Mouse (Mus musculus) adipocyte (in vitro differentiated cells): Measurements from ENCODE around the gene Ttc21a.

Source experiments
- DNase-seq: peaks from one replicate; pipeline ENCODE4 v3.0.0-alpha.2; 2016; ENCODE audit warnings: low spot score

Gene Ttc21a

GRCm38 (mm10) chr9:119937005-119937773 lies at the start of gene Ttc21a, which contains the start of gene Gorasp1:
Ttc21a (plus strand) TSS chr9:119937606.
Gorasp1 (minus strand) TSS chr9:119937565.
- peak; percentile 91 for DNase-seq

DNA sequence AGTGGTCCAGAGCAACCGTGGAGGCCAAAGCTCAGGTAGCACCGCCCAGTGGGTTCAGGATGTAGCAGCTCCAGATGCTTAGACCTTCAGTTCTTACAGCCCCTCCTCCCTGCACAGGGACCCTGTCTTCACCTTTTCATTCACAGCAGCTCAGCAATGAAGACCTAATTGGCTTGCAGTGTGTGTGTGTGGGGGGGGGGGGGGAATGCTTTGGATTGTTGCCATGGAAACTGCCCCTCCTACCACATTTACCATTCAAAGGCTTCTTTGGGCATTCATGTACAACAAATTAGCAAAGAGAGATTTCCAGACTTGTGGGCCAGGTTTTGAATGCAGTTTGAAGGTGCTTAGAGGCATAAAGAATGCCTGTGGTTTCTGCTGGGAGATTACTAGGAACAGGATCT lies 48.6 kb upstream of the Ttc21a start:
- DNase-seq = no peak

DNA sequence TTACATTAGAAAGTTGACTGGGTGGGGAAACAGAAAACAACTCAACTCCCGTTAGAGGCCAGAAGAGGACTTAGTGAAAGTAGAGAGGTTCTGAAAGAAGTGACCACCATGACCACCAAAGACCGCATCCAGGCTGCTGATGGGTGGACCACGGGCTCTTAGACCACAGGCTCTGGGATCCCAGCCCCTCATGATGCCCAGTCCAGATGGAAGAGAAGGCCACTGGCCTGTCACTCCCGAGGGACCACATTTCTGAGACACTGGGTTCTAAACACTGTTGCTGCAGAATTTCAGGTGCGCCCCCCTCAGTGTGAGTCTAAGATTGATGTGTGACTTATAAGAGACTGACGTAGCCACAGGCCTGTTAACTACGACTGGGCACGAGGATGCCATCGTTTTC lies 48.0 kb upstream of the Ttc21a start:
- no peak for DNase-seq

DNA sequence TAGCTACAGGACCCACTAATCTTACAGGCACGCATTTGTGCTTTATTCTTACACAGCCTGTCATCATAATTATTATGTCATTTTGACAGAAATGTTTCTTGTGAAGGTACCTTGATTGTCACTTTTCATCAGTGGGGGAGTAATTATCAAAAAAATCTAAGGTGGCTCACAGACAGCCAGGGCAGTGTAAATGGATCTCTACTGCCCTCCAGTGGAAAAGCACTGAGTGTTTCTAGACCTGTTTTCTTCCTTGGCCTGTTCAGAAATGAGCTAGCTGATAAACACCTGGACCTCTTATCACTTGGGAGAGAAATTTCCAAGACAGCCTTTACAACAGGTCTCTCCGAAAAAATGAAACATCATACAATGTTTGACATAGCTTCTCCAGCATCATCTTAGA lies 46.7 kb upstream of the Ttc21a start:
- DNase-seq = peak; percentile 45

GRCm38 (mm10) chr9:119893881-119894280 lies 43.5 kb upstream of the Ttc21a start:
- no peak for DNase-seq

DNA sequence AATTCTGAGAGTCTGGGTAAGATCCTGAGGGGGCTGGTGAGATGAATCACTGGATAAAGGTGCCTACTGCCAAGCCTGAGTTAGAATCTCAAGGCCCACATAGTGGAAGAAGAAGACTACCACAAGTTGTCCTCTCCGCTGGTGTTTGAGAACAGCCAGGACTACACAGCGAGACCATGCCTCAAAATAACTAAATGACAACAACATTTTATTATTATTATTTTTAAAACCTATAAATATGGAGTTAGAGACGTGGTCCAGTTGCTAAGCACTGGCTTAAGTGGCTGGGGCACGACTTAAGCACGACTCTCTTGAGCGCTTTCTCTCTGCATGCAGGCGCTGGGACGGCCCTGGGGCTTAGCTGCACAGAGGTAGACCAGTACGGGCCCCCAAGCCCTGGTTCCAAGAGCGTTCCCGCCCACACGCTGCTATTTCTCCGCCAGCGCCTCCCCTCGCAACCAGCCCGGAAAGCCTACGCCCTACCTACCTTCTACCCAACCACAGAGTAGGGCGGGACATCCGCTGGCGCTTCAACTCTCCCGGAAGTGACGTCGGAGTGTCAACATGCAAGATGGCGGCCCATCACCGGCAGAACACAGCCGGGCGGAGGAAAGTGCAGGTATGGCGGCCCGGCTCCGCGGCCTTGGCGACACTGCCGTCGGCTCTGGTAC lies 42.9 kb upstream of the Ttc21a start, which contains the start of gene Wdr48:
Gene Wdr48 (plus strand): TSS at position 540 of the 671 bp plus-strand sequence.
- DNase-seq = peak; percentile 98

GRCm38 (mm10) chr9:119895040-119895721 lies 42.2 kb upstream of the Ttc21a start:
- peak; percentile 5 for DNase-seq

GRCm38 (mm10) chr9:119899446-119899845 lies 38.0 kb upstream of the Ttc21a start:
- no peak for DNase-seq

DNA sequence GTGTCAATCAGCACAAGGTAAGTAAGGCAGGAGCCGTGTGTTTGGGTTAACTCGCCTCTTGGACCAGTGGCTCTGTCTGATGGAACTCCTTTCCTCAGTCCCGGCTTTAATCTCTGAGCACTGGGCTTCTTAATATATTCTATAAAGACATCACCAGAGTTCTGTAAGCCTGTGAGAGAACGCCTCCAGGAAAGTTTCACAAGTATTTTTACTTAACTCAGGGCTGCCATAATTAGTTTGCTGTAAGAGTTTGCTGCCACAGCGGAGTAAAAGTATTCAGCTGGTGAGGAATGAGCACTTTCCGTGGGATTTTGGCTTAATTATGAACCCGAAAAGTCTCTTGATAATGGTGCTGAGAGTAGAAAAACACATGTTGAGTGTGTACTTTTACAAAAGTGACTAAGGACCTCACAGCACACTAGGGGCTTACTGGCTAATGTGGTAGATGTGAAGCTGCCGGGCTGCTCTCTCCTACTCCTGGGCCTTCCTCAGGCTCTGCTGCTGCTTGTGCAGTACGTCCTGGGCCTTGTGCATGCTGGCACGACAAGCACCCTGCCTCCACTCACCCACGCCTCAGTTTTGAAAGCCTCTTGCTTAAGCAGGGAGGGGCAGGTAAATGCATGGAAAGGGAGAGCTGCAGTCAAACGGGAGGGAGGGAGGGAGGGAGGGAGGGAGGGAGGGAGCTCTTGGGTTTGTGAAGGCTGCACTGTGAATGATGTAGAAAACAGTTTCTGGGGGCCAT lies 34.8 kb upstream of the Ttc21a start:
- DNase-seq = peak; percentile 19

DNA sequence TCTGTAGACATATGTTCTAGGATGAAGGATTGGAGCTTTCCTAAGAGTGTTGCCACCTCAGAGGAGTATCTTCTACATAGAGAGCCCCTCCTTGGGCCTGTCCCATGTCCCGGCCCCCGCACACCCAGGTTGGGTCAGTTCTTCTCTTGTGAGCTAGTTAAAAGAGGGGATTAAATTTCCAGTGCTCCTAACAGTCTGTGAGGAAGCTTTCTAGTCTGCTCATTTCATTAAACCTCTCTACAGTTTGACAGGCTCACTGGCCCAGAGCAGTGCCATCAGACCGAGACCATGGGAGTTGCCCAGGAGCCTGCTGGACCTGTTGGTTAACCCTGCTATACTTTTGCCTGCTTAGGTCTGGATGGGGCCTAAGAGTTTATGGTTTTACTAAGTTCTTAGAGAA lies 28.7 kb upstream of the Ttc21a start:
- DNase-seq = no peak

- no peak for DNase-seq
Measured at GRCm38 (mm10) chr9:119909931-119910330, 27.5 kb upstream of the Ttc21a start.

- peak; percentile 24 for DNase-seq
Measured at GRCm38 (mm10) chr9:119913087-119913838, 24.1 kb upstream of the Ttc21a start.

GRCm38 (mm10) chr9:119919858-119920257 lies 17.5 kb upstream of the Ttc21a start:
- DNase-seq = no peak

DNA sequence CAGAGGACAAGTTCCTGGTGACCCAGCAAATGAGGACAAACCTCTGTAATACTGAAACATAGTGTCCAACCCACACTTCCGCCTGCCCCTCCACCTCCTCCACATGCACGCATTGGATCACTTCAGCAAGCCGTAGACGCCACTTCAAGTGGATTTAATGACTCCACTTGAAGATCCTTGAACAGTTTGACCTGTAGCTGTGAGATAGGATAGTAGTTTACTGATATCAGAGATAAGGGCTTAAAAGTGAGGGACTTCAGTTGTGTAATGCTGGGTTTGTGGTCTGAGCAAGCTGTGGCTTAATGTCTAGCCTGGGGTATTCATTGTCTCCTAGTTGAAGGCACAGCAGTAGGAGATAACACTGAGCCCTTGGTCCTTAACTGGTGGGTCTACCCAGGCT lies 13.9 kb upstream of the Ttc21a start:
- no peak for DNase-seq

- DNase-seq = peak; percentile 11
Measured at GRCm38 (mm10) chr9:119925120-119925657, 12.2 kb upstream of the Ttc21a start.

- DNase-seq = no peak
Measured at GRCm38 (mm10) chr9:119925729-119926128, 11.7 kb upstream of the Ttc21a start.

GRCm38 (mm10) chr9:119926497-119926896 lies 10.9 kb upstream of the Ttc21a start:
- no peak for DNase-seq

- DNase-seq = no peak
Measured at GRCm38 (mm10) chr9:119932358-119932757, 5.0 kb upstream of the Ttc21a start.

GRCm38 (mm10) chr9:119933675-119934074 lies 3.7 kb upstream of the Ttc21a start:
- DNase-seq = no peak

DNA sequence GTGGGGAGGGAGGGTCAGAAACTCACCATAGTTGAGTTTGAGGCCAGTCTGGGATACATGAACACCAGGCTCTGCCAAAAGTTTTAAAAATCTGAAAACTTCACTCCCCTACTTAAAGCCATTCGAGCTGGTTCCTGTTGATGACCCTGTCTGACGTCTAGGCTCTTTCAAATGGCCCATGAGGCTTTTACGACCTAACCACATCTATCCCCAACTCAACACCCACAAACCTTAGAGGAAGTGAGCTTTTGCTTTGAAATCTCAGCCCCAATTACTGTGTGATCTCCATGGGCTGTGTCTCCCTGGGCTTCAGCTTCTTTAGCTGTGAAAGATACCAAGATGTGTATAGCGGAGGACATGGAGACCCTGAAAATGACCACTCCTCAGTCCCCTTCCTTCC lies 1.1 kb downstream of the Ttc21a start:
- DNase-seq = no peak

GRCm38 (mm10) chr9:119939646-119940045 lies 2.2 kb downstream of the Ttc21a start:
- no peak for DNase-seq
